Mouse (Mus musculus) megakaryocyte, embryonic 14.5 days (primary cell): ENCODE data around the gene Gbe1. TPM values are rescaled to one million over a fixed set of nuclear protein-coding genes. Genes with fewer than 3 reads are reported as not detected.

ENCODE experiments used
- H3K27me3 ChIP-seq: replicated peaks from 2 replicates; pipeline ENCODE3; 2012; ENCODE audit warnings: inconsistent platforms
- H3K36me3 ChIP-seq: replicated peaks from 2 replicates; pipeline ENCODE3; 2012; ENCODE audit warnings: low read length, inconsistent platforms, mixed read lengths
- H3K4me1 ChIP-seq: 2 replicates; pipeline ENCODE4 v1.6.1; 2012; ENCODE audit warnings: inconsistent platforms
- H3K4me3 ChIP-seq: replicated peaks from 2 replicates; pipeline ENCODE3; 2012; ENCODE audit warnings: moderate library complexity, mild to moderate bottlenecking, inconsistent platforms
- H3K9me3 ChIP-seq: 2 replicates; pipeline ENCODE4 v1.6.1; 2012; ENCODE audit warnings: inconsistent platforms
- FLI1 ChIP-seq: IDR thresholded peaks from 2 replicates; pipeline ENCODE4 v1.6.1; 2012; ENCODE audit warnings: low read length, inconsistent platforms, mixed read lengths
- GATA1 ChIP-seq: IDR thresholded peaks from 3 replicates; pipeline ENCODE4 v1.6.1; 2012; ENCODE audit warnings: mixed read lengths, low read length, inconsistent platforms, borderline replicate concordance
- polyA plus RNA-seq: library from polyadenylated mRNA; stranded (reverse); fragments of >175 nt; gene quantifications from 2 replicates; pipeline ENCODE4 v1.2.3, GENCODE M21; 2012; ENCODE audit warnings: low replicate concordance; ENCODE audit not compliant: insufficient read depth

Gbe1 gene
- polyA plus RNA-seq, 1 experiment: 3.4 TPM

- H3K27me3 ChIP-seq: no peaks in the 10 kb centered on the region
- no peaks in the 10 kb centered on the region for H3K4me1 ChIP-seq
- peaks cover 21% of the 10 kb centered on the region; the same call in 1 of the 2 replicates for H3K9me3 ChIP-seq
- TF ChIP-seq GATA1: no peak
- no peak for TF ChIP-seq FLI1
- H3K4me3 ChIP-seq: no peak overlapping the region
- no peaks in the 10 kb centered on the region for H3K36me3 ChIP-seq
These were observed 304.4 kb downstream of the Gbe1 start for GRCm38 (mm10) chr16:70618168-70618567.
